Mouse (Mus musculus) liver, embryonic 12.5 days (tissue): ENCODE data around the gene Olfr1250. TPM values are rescaled to one million over a fixed set of nuclear protein-coding genes. Genes with fewer than 3 reads are reported as not detected.
"Not testable (repeated sequence)": the region's sequence is repeated elsewhere in the genome, so short reads cannot be mapped to it uniquely, and the experiment has no call there.

Source experiments
- ATAC-seq: fragments of 200-750 bp; cut with Nextera tagmentation; 2 replicates; pipeline ENCODE4 v1.8.0; 2017; ENCODE audit warnings: moderate number of reproducible peaks, mild to moderate bottlenecking, moderate library complexity
- H3K27ac ChIP-seq: fragments of 300-500 bp; sonication (generic); 2 replicates; pipeline ENCODE4 v1.5.1; 2016; ENCODE audit warnings: mild to moderate bottlenecking
- H3K27me3 ChIP-seq: fragments of 300-500 bp; sonication (generic); replicated peaks from 2 replicates; pipeline ENCODE4 v1.6.1; 2016; ENCODE audit warnings: mild to moderate bottlenecking, moderate library complexity
- H3K36me3 ChIP-seq: fragments of 300-500 bp; sonication (generic); 2 replicates; pipeline ENCODE4 v1.6.1; 2016; ENCODE audit warnings: mild to moderate bottlenecking, moderate library complexity
- H3K4me1 ChIP-seq: fragments of 300-500 bp; sonication (generic); 2 replicates; pipeline ENCODE4 v1.6.1; 2016
- H3K4me2 ChIP-seq: fragments of 300-500 bp; sonication (generic); 2 replicates; pipeline ENCODE4 v1.6.1; 2016; ENCODE audit warnings: mild to moderate bottlenecking, moderate library complexity
- H3K4me3 ChIP-seq: fragments of 300-500 bp; sonication (generic); 2 replicates; pipeline ENCODE4 v1.5.1; 2016; ENCODE audit warnings: mild to moderate bottlenecking, moderate library complexity
- H3K9ac ChIP-seq: fragments of 300-500 bp; sonication (generic); 2 replicates; pipeline ENCODE4 v1.6.1; 2016; ENCODE audit warnings: mild to moderate bottlenecking, moderate library complexity
- H3K9me3 ChIP-seq: fragments of 300-500 bp; sonication (generic); replicated peaks from 2 replicates; pipeline ENCODE4 v1.6.1; 2016; ENCODE audit warnings: mild to moderate bottlenecking, moderate library complexity
- WGBS: fragments of 180-500 bp; shearing (Covaris S2); methylation state at CpG from one replicate; pipeline ENCODE4 v1.1.7; 2016; ENCODE audit not compliant: insufficient replicate concordance; 5-methylcytosine and 5-hydroxymethylcytosine counted together
- polyA plus RNA-seq: library from polyadenylated mRNA; unstranded; fragments of >200 nt; fragmentation: Nextera tagmentation; extraction: Ambion mirVana; gene quantifications from 2 replicates; pipeline ENCODE4 v1.2.1, GENCODE M21; 2016

Olfr1250 gene
- not detected in 2 replicates for polyA plus RNA-seq

GRCm38 (mm10) chr2:89661367-89661766 is at the start of gene Olfr1250:
Olfr1250 (minus strand) TSS chr2:89661467.
- Histone ChIP-seq H3K27ac (no peak within 1 kb of the TSS), H3K4me3 (no peak within 1 kb of the TSS), H3K36me3 (no peaks in the 10 kb centered on the region), H3K9ac (no peak within 1 kb of the TSS), H3K27me3 (no peaks in the 10 kb centered on the region), H3K4me2 (no peak within 1 kb of the TSS), H3K9me3 (no peaks in the 10 kb centered on the region), H3K4me1 (no peaks in the 10 kb centered on the region)
- ATAC-seq, result no peak

GRCm38 (mm10) chr2:89691980-89692379 is 30.7 kb upstream of the Olfr1250 start:
- 75% methylated on average over 6 of the region's 6 CpGs for WGBS
- no peak for ATAC-seq
- Histone ChIP-seq H3K4me1 (no peaks in the 10 kb centered on the region), H3K9ac (no peak overlapping the region), H3K4me3 (no peak overlapping the region), H3K27me3 (no peaks in the 10 kb centered on the region), H3K36me3 (no peaks in the 10 kb centered on the region), H3K9me3 (0 out of 2 replicates have a peak, but pooled peaks cover 5% of the 10 kb centered on the region), H3K27ac (no peak overlapping the region), H3K4me2 (no peak overlapping the region)

DNA sequence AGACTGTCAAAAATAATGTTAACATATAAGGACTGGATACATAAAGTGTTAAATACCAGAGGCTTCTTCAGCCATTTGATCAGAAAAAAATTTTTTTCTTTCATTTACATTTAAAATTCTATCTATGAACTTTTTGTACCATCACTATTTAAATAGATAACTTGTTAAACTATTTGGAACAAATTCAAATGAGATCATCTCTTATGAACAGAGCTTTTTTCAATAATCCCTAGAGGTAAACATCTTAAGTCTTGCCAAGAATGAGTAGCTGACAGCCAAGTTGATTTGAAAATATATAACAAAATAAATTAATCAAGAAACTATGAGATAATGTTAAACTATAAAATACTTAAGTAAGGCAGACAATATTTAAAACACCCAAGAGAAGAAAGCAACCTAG is 10.6 kb upstream of the Olfr1250 start, which contains the start of gene Olfr1251:
Olfr1251 (minus strand) TSS at position 101 of the 400 bp plus-strand sequence.
- no peak within 1 kb of the TSS for H3K4me2 ChIP-seq
- no peaks in the 10 kb centered on the region for H3K4me1 ChIP-seq
- H3K27me3 ChIP-seq, result no peaks in the 10 kb centered on the region
- H3K4me3 ChIP-seq, result no peak within 1 kb of the TSS
- H3K9ac ChIP-seq, result no peak within 1 kb of the TSS
- no peaks in the 10 kb centered on the region for H3K9me3 ChIP-seq
- no peak within 1 kb of the TSS for H3K27ac ChIP-seq
- H3K36me3 ChIP-seq, result no peaks in the 10 kb centered on the region
- no peak for ATAC-seq

DNA sequence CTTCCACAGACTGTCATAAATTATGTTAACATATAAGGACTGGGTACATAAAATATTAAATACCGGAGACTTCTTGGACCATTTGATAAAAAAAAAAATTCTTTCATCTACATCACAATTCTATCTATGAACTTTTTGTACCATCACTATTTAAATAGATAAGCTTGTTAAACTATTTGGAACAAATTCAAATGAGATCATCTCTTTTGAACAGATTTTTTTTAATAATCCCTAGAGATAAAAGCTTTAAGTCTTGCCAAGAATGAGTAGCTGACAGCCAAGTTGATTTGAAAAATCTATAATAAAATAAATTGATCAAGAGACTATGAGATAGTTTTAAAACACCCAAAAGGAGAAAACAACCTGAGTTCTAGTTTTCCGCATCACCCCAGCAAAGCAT is 26.4 kb downstream of the Olfr1250 start, which contains the start of gene Olfr1249:
Olfr1249 (minus strand) TSS at position 101 of the 400 bp plus-strand sequence.
- Histone ChIP-seq H3K9ac (no peak within 1 kb of the TSS), H3K27me3 (no peaks in the 10 kb centered on the region), H3K9me3 (no peaks in the 10 kb centered on the region), H3K4me3 (no peak within 1 kb of the TSS), H3K36me3 (no peaks in the 10 kb centered on the region), H3K4me2 (no peak within 1 kb of the TSS), H3K27ac (no peak within 1 kb of the TSS), H3K4me1 (no peaks in the 10 kb centered on the region)
- ATAC-seq, result no peak
- whole genome bisulfite sequencing, result 76% methylated on average over 2 of the region's 2 CpGs

DNA sequence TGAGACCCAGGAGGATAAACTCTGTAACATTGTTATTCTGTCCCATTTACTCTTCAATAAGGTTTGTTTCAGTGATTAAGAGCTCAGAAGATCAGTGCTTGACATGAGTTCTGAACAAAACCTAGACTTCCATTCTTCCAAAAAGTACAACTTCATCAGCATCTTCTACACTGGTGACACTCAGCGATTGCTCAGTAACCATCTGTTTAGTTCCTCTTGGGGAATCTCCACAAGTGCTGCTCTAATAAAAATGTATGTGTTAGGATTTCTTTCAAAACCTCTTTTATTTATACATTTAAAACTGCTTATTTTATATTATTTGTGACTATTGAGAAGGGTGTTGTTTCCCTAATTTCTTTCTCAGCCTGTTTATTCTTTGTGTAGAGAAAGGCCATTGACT is 43.1 kb downstream of the Olfr1250 start, which contains the start of gene Olfr1248:
Olfr1248 (minus strand) TSS at position 101 of the 400 bp plus-strand sequence.
- H3K27ac ChIP-seq, H3K9ac ChIP-seq, H3K4me2 ChIP-seq, H3K4me3 ChIP-seq, H3K27me3 ChIP-seq, H3K9me3 ChIP-seq, H3K36me3 ChIP-seq, H3K4me1 ChIP-seq, ATAC-seq: not testable (repeated sequence)
- WGBS, result 86% methylated on average over 1 of the region's 1 CpGs

- no peak for ATAC-seq
- Histone ChIP-seq H3K4me2 (no peak within 1 kb of the TSS), H3K4me3 (no peak within 1 kb of the TSS), H3K27ac (no peak within 1 kb of the TSS), H3K9ac (no peak within 1 kb of the TSS), H3K9me3 (no peaks in the 10 kb centered on the region), H3K4me1 (no peaks in the 10 kb centered on the region), H3K27me3 (no peaks in the 10 kb centered on the region), H3K36me3 (no peaks in the 10 kb centered on the region)
- WGBS, result 78% methylated on average over 2 of the region's 2 CpGs
Observed at GRCm38 (mm10) chr2:89614030-89614429, 47.2 kb downstream of the Olfr1250 start, which contains the start of gene Olfr1247. Olfr1247 (minus strand) TSS chr2:89614130.

Other genes with a start within 250 kb of the Olfr1250 start
- gene Olfr1239, start 241.1 kb downstream of the Olfr1250 start, polyA plus RNA-seq, result not detected in 2 replicates
- not detected in 2 replicates for gene Olfr1240, start 218.5 kb downstream of the Olfr1250 start, polyA plus RNA-seq
- not detected in 2 replicates for gene Olfr1241, start 174.3 kb downstream of the Olfr1250 start, polyA plus RNA-seq
- gene Olfr1242, start 163.1 kb downstream of the Olfr1250 start, polyA plus RNA-seq, result not detected in 2 replicates
- not detected in 2 replicates for gene Olfr1243, start 130.0 kb downstream of the Olfr1250 start, polyA plus RNA-seq
- gene Olfr1245, start 83.0 kb downstream of the Olfr1250 start, polyA plus RNA-seq, result not detected in 2 replicates
- not detected in 2 replicates for gene Olfr1246, start 68.3 kb downstream of the Olfr1250 start, polyA plus RNA-seq
- not detected in 2 replicates for gene Olfr1247, start 47.3 kb downstream of the Olfr1250 start, polyA plus RNA-seq
- not detected in 2 replicates for gene Olfr1248, start 43.2 kb downstream of the Olfr1250 start, polyA plus RNA-seq
- not detected in 2 replicates for gene Olfr1249, start 26.5 kb downstream of the Olfr1250 start, polyA plus RNA-seq
- gene Olfr1251, start 10.5 kb upstream of the Olfr1250 start, polyA plus RNA-seq, result not detected in 2 replicates
- not detected in 2 replicates for gene Olfr1252, start 63.5 kb upstream of the Olfr1250 start, polyA plus RNA-seq
- not detected in 2 replicates for gene Olfr1253, start 95.6 kb upstream of the Olfr1250 start, polyA plus RNA-seq
- not detected in 2 replicates for gene Olfr1254, start 132.2 kb upstream of the Olfr1250 start, polyA plus RNA-seq
- gene Olfr1255, start 150.6 kb upstream of the Olfr1250 start, polyA plus RNA-seq, result not detected in 2 replicates
- gene Olfr1256, start 180.1 kb upstream of the Olfr1250 start, polyA plus RNA-seq, result not detected in 2 replicates
- not detected in 2 replicates for gene Olfr48, start 186.7 kb upstream of the Olfr1250 start, polyA plus RNA-seq
- not detected in 2 replicates for gene Olfr1257, start 217.0 kb upstream of the Olfr1250 start, polyA plus RNA-seq